Mouse (Mus musculus) brain, embryonic 14.5 days (tissue): ENCODE measurements around the gene Dkc1. TPM values are rescaled to one million over a fixed set of nuclear protein-coding genes. Genes with fewer than 3 reads are reported as not detected.

ENCODE experiments used
- DNase-seq: peaks from one replicate; pipeline ENCODE4 v3.0.0-alpha.2; 2011; ENCODE audit warnings: low read depth
- CTCF ChIP-seq: fragments of 200-500 bp; IDR thresholded peaks from 2 replicates; pipeline ENCODE4 v1.5.1; 2012; ENCODE audit warnings: inconsistent platforms, mild to moderate bottlenecking, moderate library complexity, borderline replicate concordance; ENCODE audit not compliant: insufficient read depth, insufficient read length; ENCODE audit errors: extremely low read depth
- POLR2A ChIP-seq: fragments of 200-500 bp; IDR thresholded peaks from 2 replicates; pipeline ENCODE4 v1.6.1; 2012; ENCODE audit warnings: mild to moderate bottlenecking, inconsistent platforms, borderline replicate concordance; ENCODE audit not compliant: poor library complexity, insufficient read depth, insufficient read length, severe bottlenecking; ENCODE audit errors: extremely low read depth
- polyA plus RNA-seq: library from polyadenylated mRNA; depleted of rRNA; stranded (reverse); fragments of >200 nt; gene quantifications from 2 replicates; pipeline ENCODE4 v1.2.3, GENCODE M21; 2012; rRNA removed

Dkc1 gene
- 33.9 and 40.3 TPM in 2 replicates for polyA plus RNA-seq

- DNase-seq: peak; percentile 98
- no peak for TF ChIP-seq CTCF
- peak; percentile 22; the same call in 1 of the 2 replicates for TF ChIP-seq POLR2A
These were observed at the start of gene Dkc1 for GRCm38 (mm10) chrX:75095369-75096162. Gene Dkc1, plus strand, starts transcription at chrX:75095854.

- no peak for DNase-seq
- TF ChIP-seq CTCF: no peak
- no peak for TF ChIP-seq POLR2A
These were observed 49.7 kb upstream of the Dkc1 start for GRCm38 (mm10) chrX:75045931-75046330.

GRCm38 (mm10) chrX:75046921-75047635, 48.6 kb upstream of the Dkc1 start:
- TF ChIP-seq POLR2A: no peak
- TF ChIP-seq CTCF: no peak

GRCm38 (mm10) chrX:75056120-75056775, 39.4 kb upstream of the Dkc1 start:
- TF ChIP-seq POLR2A (no peak), CTCF (no peak)
- DNase-seq: no peak

More at GRCm38 (mm10) chrX:75046921-75047635, 48.6 kb upstream of the Dkc1 start:
- DNase-seq: peak; percentile 40

- DNase-seq: no peak
These were observed 13.3 kb upstream of the Dkc1 start for GRCm38 (mm10) chrX:75082351-75082750.

GRCm38 (mm10) chrX:75083982-75084773, 11.5 kb upstream of the Dkc1 start:
- DNase-seq: peak; percentile 48
- TF ChIP-seq CTCF (no peak), POLR2A (no peak)

More at GRCm38 (mm10) chrX:75082351-75082750, 13.3 kb upstream of the Dkc1 start:
- TF ChIP-seq CTCF: no peak
- TF ChIP-seq POLR2A: no peak

GRCm38 (mm10) chrX:75084774-75085508, 10.7 kb upstream of the Dkc1 start, which contains the start of gene Gab3:
Gene Gab3, minus strand, starts transcription at chrX:75085458.
- peak; percentile 81 for DNase-seq
- TF ChIP-seq POLR2A (no peak), CTCF (no peak)

- peak; percentile 11 for DNase-seq
- no peak for TF ChIP-seq CTCF
These were observed 10.0 kb upstream of the Dkc1 start for GRCm38 (mm10) chrX:75085654-75086053.

GRCm38 (mm10) chrX:75096163-75096770, 613 bp downstream of the Dkc1 start:
- TF ChIP-seq CTCF: no peak
- no peak for TF ChIP-seq POLR2A
- DNase-seq: peak; percentile 31

GRCm38 (mm10) chrX:75098799-75099198, 3.1 kb downstream of the Dkc1 start:
- no peak for TF ChIP-seq POLR2A
- TF ChIP-seq CTCF: no peak
- DNase-seq: no peak
